Mouse (Mus musculus) cortical plate, adult 2 months (tissue): ENCODE data around the gene Scd4.

Source experiments
- CTCF ChIP-seq: fragments of 200-500 bp; IDR thresholded peaks from 2 replicates; pipeline ENCODE4 v1.5.1; 2011; ENCODE audit warnings: mild to moderate bottlenecking, control low read depth, low read length; ENCODE audit not compliant: insufficient read depth; ENCODE audit errors: extremely low read depth
- POLR2A ChIP-seq: fragments of 200-500 bp; IDR thresholded peaks from 2 replicates; pipeline ENCODE4 v1.6.1; 2011; ENCODE audit warnings: mild to moderate bottlenecking, low read length, control low read depth; ENCODE audit not compliant: insufficient read depth; ENCODE audit errors: extremely low read depth

GRCm38 (mm10) chr19:44307915-44308470, 24.9 kb upstream of the Scd4 start:
- TF ChIP-seq CTCF, result no peak
- TF ChIP-seq POLR2A, result no peak
